Mouse (Mus musculus): ENCODE measurements at regions not wholly inside any gene's neighbourhood (a gene's known extent, or its start where the extent isn't known, plus 50 kb on each side); places are given as distances from the start of the nearest gene placed in this dataset.

DNA sequence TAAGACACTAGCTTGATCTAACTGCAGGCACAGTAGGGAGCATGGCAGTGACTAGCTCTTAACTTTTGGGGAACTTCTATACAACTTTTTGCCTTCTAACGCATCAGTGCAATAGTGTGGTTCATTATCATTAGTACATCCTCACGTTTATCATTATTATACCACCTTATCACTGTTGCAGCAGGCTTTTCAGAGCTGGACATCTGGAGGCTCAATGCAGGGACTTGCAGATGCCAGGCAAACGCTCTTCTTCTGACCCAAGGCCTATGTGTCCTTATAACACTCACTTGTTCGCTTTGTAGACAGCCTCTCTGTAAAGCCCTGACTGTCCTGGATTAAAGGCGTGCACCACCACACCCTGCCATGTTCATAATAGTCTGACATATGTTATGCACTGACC is 53.5 kb upstream of the Ubash3b start:
- no peak for TF ChIP-seq CTCF (IDR thresholded peaks at IDR 0.05; ENCODE audit: low read depth, low read length)
- TF ChIP-seq GATA1 (IDR thresholded peaks at IDR 0.05; ENCODE audit: borderline replicate concordance, low read length) = no peak

Data from G1E (cell line).